Mouse (Mus musculus) cerebellum, postnatal 4 days (tissue): ENCODE measurements around the gene Sppl3.

Experiments used
- DNase-seq, 2 experiments: peaks; one replicate each; pipeline ENCODE4 v3.0.0; 2022; ENCODE audit warnings: low spot score in 2 of 2, mixed read lengths in 1 of 2

Sppl3 gene

DNA sequence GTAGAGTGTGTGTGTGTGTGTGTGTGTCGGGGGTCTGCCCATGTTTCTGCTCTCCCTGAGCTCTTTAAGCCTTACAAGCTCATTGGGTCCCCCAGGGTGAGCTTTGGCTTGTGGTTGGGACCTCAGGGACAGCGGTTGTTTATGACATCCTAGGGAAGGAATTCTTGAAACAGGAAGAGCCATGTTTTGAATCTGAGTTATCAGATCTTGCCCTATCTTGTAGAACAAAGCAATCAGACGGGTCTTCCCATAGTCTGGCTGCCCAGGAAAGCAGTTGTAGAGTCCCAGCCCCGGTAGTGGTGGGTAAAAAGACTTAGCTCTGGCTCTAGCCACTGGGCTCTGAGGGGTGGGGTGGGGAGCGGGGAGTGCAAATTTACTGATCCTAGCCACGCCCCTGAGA lies 13.6 kb upstream of the Sppl3 start:
- DNase-seq: no peak

DNA sequence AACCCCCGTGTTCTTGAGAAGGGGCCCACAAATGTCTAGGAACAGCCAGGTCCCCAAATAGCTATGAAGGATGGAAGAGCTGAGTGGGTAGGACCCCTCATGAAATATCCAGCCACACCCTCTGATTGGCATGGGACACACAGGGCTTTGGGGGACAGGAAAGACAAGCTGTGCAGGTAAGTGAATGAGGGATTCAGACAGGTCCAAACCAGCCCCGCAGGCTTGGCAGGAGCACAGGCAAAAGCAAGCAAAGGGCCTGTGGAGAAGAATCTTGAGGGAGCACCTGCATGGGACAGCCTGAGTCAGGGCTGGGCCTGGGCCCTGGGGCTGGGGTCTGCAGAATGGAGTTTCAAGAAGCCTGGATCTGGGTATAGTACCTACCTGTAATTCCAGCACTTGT lies 10.4 kb upstream of the Sppl3 start:
- DNase-seq: no peak

DNA sequence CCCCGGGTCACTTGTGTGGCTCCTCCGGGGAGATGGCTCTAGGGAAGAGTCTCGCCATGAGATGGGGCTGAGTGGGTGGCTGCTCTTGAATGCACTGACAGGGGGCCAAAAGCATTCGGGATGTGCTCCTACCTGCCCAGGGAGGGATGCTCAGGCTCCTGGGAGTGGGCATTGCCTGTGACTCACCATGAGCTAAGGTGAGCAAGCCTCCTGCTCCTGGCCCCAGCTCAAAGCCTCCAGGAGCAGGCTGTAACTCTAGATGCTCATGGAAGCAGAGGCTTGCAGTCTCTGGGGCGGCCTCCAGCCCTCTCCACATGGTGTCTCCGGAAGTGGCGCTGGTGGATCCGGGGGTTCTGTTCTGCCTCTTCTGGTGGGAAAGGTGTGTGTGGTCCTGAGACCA lies 9.5 kb upstream of the Sppl3 start:
- no peak for DNase-seq

DNA sequence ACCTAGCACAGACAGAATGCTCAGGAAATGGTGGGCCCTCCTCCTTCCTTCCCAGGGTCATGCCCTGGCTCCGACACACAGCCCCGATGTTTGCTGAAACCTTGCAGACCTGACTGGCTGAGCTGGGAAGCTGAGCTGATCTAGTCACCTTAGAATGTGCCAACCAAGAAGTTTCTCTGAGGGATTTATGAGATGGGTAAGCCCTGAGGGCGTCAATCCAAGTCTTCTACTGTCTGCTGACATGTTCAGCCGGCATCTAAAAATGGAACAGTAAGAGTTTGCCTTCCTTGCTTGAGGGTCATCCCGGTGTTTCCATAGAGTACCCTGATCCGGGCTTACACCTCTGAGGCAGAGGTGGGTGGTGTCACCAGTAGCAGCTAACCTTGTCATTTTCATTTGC lies 8.2 kb upstream of the Sppl3 start:
- DNase-seq: no peak

DNA sequence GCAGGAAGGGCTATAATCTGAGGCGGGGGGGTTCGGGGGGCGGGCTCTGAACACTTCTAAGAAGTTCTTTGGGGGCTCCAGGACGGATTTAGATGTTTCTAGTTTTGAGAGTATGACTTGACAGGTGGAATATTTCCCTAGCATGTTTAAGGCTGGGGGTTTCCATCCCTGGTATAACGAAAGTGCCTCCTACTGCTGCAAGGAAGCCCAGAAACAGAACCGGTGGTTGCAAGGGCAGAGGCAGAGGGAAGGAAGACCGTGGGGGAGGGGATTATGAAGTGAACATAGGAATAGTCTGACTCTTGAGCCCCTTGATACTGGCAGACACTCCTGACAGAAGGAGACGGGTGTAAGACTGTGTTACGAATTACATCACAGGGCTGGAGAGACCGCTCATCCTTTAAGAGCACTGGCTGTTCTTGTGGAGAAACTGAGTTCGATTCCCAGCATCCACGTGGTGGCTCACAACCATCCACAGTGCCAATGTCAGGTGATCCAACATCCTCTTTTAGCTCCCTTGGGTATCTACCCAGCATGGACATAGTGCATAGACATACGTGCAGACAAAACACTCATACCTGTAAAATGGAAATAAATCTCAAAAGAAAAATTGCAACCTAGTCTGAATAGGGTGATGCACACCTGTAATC lies 7.6 kb upstream of the Sppl3 start:
- no peak for DNase-seq

DNA sequence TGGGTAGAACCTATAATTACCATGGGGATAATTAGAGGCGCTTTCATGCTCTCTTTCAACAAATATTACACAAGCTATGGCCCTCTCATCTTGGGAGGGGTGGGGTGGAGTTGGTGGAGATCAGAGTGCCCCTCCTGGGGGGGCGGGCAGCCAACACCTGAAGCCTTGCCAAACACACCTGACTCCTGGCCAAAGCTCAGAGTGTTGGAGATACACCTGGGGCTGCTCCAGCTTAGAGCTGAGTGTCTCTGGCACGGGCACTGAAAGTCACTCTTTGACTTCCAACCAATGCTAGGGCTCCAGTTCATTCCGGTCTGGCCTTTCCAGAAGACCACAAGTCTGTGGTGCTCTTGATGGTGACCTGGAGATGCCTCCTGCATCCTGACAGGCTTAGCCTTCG lies 3.2 kb upstream of the Sppl3 start:
- DNase-seq: no peak

DNA sequence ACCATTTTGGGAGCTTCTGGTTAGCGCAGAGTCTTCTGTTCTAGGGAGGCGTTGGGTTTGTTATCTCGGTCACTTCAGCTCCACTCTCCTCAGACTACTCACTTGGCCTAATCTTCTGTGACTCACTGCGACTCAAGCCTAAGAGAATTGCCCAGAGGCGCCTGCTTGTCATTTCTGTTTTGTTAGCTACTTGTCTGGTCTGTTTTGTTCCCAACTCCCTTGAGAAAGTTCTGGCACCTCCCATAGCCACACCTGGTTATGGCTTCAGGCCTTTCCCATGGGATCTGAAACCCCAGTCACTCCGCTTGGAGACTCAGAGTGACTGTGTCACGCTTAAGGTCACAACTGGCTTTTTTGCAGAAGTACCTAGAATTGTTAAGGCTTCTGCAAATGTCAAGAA lies 2.6 kb upstream of the Sppl3 start:
- no peak for DNase-seq

DNA sequence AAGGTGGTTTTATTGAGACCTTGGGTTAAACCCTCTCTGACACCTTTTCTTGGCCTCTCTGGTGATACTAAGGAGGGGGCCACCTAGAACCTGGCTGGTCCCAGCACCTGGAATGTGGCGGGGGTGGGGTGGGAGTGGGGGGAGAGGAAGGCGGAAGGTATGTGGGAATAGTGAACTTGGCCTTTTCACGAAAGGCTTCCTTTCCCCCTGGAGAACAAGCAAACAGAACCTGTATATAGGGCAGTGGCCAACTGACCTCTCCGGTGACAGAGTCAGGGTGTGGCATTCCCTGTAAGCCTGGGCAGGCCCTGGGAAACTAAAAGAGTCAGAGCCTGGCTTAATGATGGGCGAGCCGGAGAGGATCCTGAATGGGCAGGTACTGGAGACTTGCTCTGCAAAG lies 1.8 kb upstream of the Sppl3 start:
- no peak for DNase-seq

DNA sequence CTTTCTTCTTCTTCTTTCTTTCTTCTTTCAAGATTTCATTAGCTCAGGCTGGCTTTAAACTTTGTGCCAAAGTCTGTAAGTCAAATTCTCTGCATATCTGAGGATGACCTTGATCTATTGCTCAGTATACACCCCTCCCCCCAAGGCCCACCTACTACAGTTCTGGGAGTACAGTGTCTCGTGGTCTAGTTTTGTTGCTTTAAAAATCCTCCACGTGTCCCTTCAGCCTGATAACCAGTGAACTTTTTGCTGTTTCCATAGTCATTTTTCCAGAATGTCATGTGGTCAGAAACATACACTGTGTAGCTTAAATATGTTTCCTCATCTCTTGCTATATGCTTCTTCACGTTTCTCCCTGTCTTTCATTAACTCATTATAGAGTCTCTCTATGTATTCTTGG lies 976 bp upstream of the Sppl3 start:
- DNase-seq: no peak

DNA sequence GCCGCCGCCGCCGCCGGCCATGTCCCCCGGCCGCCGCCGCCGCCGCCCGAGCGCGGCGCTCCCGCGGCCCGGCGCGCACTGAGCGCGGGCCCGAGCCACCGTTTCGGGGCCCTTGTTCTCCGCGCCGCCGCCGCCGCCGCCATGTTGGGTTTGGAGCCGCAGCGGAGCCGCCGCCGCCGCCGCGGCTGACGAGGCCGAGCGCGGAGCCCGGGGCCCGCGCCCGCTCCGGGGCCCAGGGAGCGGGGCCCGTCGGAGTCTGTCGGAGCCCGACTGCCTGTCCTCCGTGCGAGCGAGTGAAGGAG lies 231 bp downstream of the Sppl3 start:
- no peak for DNase-seq

DNA sequence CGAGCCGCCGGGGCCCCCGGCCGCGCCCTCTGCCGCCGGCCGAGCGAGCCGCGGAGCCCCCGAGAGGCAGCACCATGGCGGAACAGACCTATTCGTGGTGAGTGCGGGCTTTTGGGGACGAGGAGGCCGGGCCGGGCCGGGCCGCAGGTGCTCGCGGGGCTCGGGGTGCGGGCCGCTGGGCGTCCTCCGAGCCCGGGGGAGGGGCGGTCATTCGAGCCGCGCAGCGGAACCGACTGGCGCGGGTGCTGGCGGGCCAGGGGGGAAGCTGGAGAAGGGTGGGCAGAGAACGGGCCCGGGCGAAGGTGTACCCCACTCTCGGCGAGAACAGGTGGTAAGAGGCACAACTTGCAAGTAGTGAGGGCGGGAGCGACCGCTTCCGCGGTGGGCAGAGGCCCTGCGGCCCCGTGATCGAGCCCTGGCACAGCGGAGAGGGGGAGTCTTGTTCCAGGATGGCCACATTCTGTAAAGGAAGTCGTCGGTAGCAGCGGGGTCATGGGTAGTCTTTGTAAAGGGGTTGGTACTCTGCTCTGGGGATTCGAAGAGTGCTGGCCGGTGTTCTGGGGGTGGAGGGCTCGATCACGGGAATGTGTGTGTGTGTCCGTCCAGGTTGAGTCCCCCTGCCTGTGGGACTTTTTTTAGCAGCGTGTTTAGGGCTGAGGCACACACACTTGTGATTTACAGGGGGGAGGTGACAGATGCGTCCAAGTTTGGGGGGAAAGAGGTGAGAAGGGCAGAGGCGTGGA lies 753 bp downstream of the Sppl3 start:
- peak in 1 of 2 experiments; percentile 38 for DNase-seq

DNA sequence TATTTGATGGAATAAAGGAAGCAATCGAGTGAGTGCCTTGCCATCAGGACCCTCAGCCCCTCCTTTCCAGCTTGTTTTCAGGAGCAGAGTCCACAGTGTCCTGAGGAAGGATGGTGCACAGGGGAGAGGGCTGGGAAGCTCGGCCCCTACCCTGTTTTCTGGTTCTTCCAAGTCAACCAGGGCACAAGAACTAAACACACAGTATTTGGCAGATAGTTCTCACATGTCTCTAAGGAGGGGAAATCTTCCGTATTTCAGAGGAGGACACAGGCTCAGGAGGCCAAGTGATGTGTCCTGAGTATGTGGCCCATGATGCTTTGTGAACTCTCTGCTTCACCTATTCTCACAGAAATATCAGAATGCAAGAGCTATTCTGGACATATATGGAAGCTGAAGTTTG lies 2.5 kb downstream of the Sppl3 start:
- DNase-seq: no peak

DNA sequence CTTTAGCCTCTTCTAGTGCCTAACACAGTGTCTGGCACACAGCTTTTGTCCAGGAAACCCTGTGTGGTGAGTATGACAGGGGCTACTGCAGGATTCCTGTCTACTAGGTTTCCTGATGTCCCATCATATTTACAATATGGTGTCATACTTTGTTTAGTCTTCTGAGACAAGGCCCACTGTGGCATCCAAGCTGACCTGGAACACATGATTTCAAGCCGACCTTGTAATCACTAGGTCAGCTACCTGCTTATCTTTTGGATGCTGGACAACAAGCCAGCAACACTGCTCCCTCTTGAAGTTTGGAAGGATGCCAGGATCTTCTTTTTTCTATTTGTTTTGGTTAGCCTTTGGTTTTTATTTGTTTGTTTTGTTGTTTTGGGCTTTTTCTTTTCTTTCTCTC lies 3.6 kb downstream of the Sppl3 start:
- DNase-seq: no peak

DNA sequence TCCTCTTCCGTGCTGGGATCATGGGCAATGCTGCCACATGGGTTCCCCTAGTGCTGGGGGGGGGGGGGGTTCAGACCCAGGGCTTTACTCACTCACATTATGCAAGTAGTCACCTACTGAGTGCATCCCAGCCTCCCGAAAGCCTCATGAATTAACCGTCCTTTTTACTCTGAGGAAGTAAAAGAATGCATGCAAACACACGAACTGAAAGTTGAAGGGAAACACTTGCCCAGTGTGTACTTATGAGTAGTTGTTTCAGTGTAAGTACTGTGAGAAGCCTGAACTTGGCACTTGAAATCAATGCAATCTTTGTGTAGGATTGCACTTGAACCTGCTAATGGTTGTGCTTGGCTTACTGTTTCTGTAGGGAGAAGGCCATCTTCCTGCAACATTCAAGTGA lies 4.2 kb downstream of the Sppl3 start:
- DNase-seq: no peak

DNA sequence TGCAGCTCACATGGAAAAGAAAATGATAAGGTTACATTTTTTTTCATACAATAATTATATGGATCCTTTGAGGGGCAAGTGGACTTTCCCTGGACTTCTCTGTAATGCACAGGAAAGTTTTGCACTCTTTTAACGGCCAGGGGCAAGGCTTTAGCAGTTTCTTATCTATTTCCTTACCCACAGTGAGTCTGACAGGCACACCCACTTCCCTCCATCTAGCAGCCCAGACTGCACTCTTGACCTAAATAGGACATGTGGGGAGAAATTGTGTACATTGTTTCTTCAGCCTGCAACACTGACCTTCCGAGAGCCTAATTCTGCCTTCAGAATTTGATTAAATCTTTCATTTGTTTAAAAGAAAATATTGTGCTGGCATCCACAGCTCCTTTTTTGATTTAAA lies 7.3 kb downstream of the Sppl3 start:
- DNase-seq: no peak

DNA sequence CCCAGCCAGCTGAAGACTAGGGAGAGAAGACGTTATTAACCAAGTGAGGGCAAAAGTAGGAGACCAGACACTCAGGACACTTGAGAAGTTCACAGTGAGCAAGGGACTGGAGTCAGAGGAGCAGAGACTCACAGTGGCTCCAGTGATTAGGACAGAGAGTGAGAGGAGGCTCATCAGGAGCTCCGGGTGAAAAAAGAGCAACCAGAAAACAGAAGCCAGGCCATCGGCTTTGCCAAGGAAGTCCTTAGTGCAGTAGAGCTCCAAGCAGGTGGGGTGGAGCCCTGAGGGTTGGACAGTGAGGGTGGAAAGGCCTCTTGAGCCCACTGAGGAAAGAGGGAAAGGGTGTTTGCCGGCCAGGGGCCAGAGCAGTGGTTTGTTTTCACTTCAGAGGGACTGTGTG lies 7.9 kb downstream of the Sppl3 start:
- DNase-seq: no peak

DNA sequence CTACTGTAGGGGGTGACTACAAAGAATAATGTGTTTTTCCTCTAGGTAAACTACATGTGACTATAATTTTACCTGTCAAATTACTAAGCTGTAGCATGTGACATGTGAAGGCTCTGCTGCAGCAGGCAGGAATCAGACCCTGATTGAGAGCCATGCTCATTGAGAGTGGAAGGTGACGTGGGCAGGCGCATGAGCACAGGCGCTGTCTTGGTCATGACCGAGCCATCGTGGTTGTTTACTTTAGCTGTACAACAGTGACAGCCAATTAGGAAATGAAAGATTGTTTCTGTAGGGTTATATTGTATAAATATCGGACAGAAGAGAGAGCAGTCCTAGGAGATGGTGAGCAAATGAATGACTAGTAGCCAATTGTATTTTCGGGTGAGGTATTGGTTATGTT lies 11.1 kb downstream of the Sppl3 start:
- DNase-seq: no peak

DNA sequence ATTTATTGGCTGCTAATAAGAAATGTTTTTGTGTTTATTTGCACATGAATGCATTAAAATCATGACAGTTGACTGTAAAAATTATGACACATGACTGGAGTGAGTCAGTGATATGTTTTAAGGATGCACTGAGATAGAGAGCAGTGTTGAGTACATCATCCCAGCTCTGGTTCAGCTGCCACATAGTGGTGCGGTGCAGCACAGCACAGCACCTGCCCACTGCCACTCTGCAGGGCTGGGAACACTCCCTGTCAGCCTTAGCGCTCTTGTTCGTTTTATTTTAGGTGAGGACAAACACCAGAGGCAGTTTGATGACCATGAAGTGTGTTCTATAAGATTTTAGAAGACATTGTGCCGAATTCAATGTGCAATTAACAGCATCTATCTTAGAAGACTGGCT lies 15.2 kb downstream of the Sppl3 start:
- no peak for DNase-seq

DNA sequence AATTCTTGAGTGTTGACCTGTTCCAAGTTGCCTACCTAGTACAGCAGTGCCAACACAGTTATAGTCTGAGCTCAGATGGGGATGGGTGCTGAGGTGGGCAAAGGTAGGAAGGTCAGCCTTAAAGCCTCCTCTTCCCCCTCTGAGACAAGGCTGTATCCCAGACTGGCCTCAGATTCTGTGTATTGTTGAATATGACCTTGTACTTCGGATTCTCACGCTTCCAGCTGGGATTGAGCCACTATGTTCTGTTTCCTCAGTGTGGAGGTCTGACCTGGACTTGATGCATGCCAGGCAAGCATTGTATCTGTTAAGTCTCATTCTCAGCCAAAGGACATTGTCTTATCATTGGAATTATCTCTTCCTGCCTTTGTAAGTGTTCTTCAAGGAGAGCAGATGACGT lies 16.2 kb downstream of the Sppl3 start:
- DNase-seq: no peak

DNA sequence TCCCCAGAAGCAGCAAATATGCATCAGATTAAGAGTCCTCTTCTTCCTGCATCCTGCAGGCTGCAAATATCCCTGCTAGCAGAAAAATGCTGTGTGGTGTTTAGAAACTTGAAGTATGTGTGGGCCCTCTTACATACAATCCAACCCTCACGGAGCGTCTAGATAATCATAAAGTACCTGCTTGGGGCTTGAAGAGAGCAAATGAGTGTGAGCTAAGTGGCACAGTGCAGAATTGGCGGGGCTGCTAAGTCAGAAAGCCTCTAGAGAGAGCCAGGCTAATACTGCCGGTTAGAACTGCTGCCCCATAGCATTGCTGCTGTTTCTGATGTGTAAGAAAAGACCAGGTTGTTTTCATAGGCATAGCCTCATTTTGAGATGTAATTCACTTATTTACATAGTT lies 18.0 kb downstream of the Sppl3 start:
- DNase-seq: no peak

DNA sequence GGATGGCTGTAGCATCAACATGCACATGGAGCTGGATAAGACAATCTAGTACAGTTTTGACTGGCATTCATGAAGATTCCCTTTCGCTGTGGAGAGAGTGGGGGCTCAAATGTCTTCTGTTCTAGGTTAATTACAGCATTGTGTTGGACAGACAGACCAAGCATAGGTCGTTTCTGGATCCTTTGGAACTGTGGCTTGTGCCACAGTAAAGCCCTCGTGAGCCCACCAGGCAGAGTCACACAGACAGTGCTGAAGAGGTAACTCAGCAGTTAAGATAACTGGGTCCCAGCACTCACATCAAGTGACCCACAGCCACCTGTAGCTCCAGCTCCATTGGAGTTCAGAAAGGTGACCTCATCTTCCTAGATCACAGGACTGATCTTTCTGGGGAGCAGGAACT lies 18.6 kb downstream of the Sppl3 start:
- DNase-seq: no peak

DNA sequence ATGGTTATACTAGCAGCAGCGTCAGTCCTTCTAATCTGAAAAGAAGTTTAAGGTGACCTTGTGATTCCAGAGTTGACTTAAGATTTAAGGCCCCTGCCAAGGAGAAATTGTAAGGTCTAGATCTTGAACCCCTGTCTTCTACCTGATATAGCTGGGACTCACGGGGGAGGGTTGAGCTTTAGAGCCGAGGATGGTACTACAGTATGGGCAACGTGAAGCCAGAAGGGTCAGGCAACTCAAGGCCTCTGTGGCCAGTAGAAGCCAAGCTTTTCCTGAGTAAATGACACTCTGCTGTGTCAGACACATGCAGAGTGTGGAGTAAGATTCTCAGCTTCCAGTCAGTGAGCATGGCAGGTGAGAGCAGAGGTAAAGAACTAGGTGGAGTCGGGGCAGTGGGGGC lies 20.6 kb downstream of the Sppl3 start:
- no peak for DNase-seq

DNA sequence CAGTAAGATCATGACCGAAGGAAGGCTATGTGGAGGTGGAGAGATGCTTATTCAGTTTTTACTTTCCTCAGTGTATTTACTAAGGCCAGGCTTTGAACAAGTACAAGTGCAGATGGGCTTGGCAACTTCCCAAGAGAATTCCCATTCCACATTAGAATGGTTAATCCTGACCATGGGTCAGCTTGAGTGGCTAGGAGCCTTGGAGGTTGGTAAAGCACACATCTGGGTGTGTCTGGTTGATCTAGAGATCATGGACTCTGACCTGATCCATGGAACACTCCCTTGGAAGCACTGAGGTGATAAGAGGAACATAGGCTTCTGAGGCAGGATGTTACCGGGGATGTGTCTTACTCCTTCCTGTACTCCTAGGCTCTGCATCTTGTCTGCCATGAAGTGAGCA lies 21.7 kb downstream of the Sppl3 start:
- no peak for DNase-seq

DNA sequence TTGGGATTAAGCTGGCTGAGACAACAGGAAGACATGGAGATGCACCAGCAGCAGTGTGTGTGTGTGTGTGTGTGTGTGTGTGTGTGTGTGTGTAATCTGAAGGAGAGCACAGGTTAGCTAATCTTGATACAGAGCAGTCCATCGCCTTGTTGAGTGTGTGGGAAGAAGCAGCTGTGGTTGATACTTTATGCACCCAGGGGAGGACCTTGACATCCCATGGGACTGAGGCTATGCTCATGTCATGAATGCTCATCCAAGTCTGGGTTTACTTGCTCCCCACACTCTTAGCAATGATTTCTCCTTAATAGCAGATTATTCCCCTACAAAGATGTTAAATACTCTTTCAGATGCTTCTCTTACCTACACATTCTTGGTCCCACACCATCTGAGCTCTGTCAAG lies 24.3 kb downstream of the Sppl3 start:
- DNase-seq: no peak
